Comparison of ENCODE assay signal across 33 mouse cellular contexts in genomic region chr13:23258546-23259048, GRCm38 (mm10). TPM values are rescaled to one million over a fixed set of nuclear protein-coding genes. Genes with fewer than 3 reads are reported as not detected.
"Had no signal": no experiment of that assay in that cellular context is flagged by ENCODE, and none has a peak within 500 bp of the region (broad histone marks: within the 10 kb centered on the region; RNA-seq: fewer than 3 reads in every experiment).

No protein-coding gene starts in this region.

- DNase-seq: kidney, adult 18-20 months; kidney, adult 9 months; kidney, postnatal 14 days; kidney, postnatal 4 days; layer of hippocampus, adult 9-11 months; left cerebral cortex, postnatal 4 days; liver, postnatal 0 days; lung, embryonic 14.5 days; midbrain, embryonic 14.5 days; right cerebral cortex, postnatal 14 days; spleen, adult 18-20 months; thymus, adult 18-20 months; thymus, postnatal 36 days had no signal

- H3K4me1 ChIP-seq: limb, embryonic 12.5 days; limb, embryonic 15.5 days; neural tube, embryonic 12.5 days; neural tube, embryonic 15.5 days; stomach, embryonic 15.5 days had no signal

- H3K36me3 ChIP-seq: limb, embryonic 12.5 days; limb, embryonic 15.5 days; neural tube, embryonic 12.5 days; neural tube, embryonic 15.5 days; stomach, embryonic 15.5 days had no signal

- H3K27me3 ChIP-seq: limb, embryonic 12.5 days; limb, embryonic 15.5 days; neural tube, embryonic 12.5 days; neural tube, embryonic 15.5 days; stomach, embryonic 15.5 days had no signal

- H3K9me3 ChIP-seq: limb, embryonic 15.5 days; neural tube, embryonic 12.5 days; neural tube, embryonic 15.5 days; stomach, embryonic 15.5 days had no signal

- ATAC-seq: intestine, embryonic 16.5 days; liver, postnatal 0 days; lung, postnatal 0 days had no signal

- H3K27ac ChIP-seq: limb, embryonic 12.5 days; limb, embryonic 15.5 days; liver, embryonic 14.5 days; macrophage; neural tube, embryonic 12.5 days; neural tube, embryonic 15.5 days; stomach, embryonic 15.5 days had no signal

- H3K4me3 ChIP-seq: limb, embryonic 12.5 days; limb, embryonic 15.5 days; neural tube, embryonic 12.5 days; neural tube, embryonic 15.5 days; stomach, embryonic 15.5 days had no signal

RNA-seq across cellular contexts. Expression of gene Vmn1r223, which starts 11.7 kb away (rescaled TPM):
- total RNA-seq: layer of hippocampus, adult 18-20 months; layer of hippocampus, postnatal 25 days; left cerebral cortex, adult 18-20 months; left cerebral cortex, postnatal 10 days; left cerebral cortex, postnatal 4 days; megakaryocyte-erythroid progenitor cell, adult 5-6 weeks; midbrain, postnatal 0 days had no signal
- polyA plus RNA-seq: intestine, embryonic 16.5 days; kidney, embryonic 16.5 days; limb, embryonic 12.5 days; limb, embryonic 15.5 days; liver, embryonic 11.5 days; liver, embryonic 14.5 days; liver, postnatal 0 days; lung, embryonic 14.5 days; lung, postnatal 0 days; macrophage; midbrain, embryonic 11.5 days; midbrain, embryonic 14.5 days; midbrain, postnatal 0 days; neural tube, embryonic 12.5 days; neural tube, embryonic 15.5 days; stomach, embryonic 15.5 days; testis, adult 2 months; urinary bladder, adult 2 months had no signal

RNA-seq across cellular contexts. Expression of gene Vmn1r222, which starts 22.9 kb away (rescaled TPM):
- total RNA-seq: layer of hippocampus, adult 18-20 months; layer of hippocampus, postnatal 25 days; left cerebral cortex, adult 18-20 months; left cerebral cortex, postnatal 10 days; left cerebral cortex, postnatal 4 days; megakaryocyte-erythroid progenitor cell, adult 5-6 weeks; midbrain, postnatal 0 days had no signal
- polyA plus RNA-seq: intestine, embryonic 16.5 days; kidney, embryonic 16.5 days; limb, embryonic 12.5 days; limb, embryonic 15.5 days; liver, embryonic 11.5 days; liver, embryonic 14.5 days; liver, postnatal 0 days; lung, embryonic 14.5 days; lung, postnatal 0 days; macrophage; midbrain, embryonic 11.5 days; midbrain, embryonic 14.5 days; midbrain, postnatal 0 days; neural tube, embryonic 12.5 days; neural tube, embryonic 15.5 days; stomach, embryonic 15.5 days; testis, adult 2 months; urinary bladder, adult 2 months had no signal

RNA-seq across cellular contexts. Expression of gene Vmn1r221, which starts 44.7 kb away (rescaled TPM):
- total RNA-seq: layer of hippocampus, adult 18-20 months; layer of hippocampus, postnatal 25 days; left cerebral cortex, adult 18-20 months; left cerebral cortex, postnatal 10 days; left cerebral cortex, postnatal 4 days; megakaryocyte-erythroid progenitor cell, adult 5-6 weeks; midbrain, postnatal 0 days had no signal
- polyA plus RNA-seq: intestine, embryonic 16.5 days; kidney, embryonic 16.5 days; limb, embryonic 12.5 days; limb, embryonic 15.5 days; liver, embryonic 11.5 days; liver, embryonic 14.5 days; liver, postnatal 0 days; lung, embryonic 14.5 days; lung, postnatal 0 days; macrophage; midbrain, embryonic 11.5 days; midbrain, embryonic 14.5 days; midbrain, postnatal 0 days; neural tube, embryonic 12.5 days; neural tube, embryonic 15.5 days; stomach, embryonic 15.5 days; testis, adult 2 months; urinary bladder, adult 2 months had no signal
